Mouse (Mus musculus) neural tube, embryonic 15.5 days (tissue): ENCODE measurements around the gene Ddx25. TPM values are rescaled to one million over a fixed set of nuclear protein-coding genes. Genes with fewer than 3 reads are reported as not detected.

Source experiments
- ATAC-seq: fragments of 200-750 bp; cut with Nextera tagmentation; 2 replicates; pipeline ENCODE4 v1.8.0; 2017; ENCODE audit warnings: mild to moderate bottlenecking, moderate TSS enrichment, moderate library complexity; ENCODE audit not compliant: low FRiP score
- H3K27ac ChIP-seq: fragments of 300-500 bp; sonication (generic); replicated peaks from 2 replicates; pipeline ENCODE4 v1.5.1; 2015; ENCODE audit warnings: mild to moderate bottlenecking, inconsistent platforms
- H3K27me3 ChIP-seq: fragments of 300-500 bp; sonication (generic); replicated peaks from 2 replicates; pipeline ENCODE4 v1.6.1; 2015; ENCODE audit warnings: inconsistent platforms
- H3K36me3 ChIP-seq: fragments of 300-500 bp; sonication (generic); 2 replicates; pipeline ENCODE4 v1.6.1; 2015; ENCODE audit warnings: inconsistent platforms
- H3K4me1 ChIP-seq: fragments of 300-500 bp; sonication (generic); 2 replicates; pipeline ENCODE4 v1.6.1; 2015; ENCODE audit warnings: inconsistent platforms
- H3K4me2 ChIP-seq: fragments of 300-500 bp; sonication (generic); 2 replicates; pipeline ENCODE4 v1.6.1; 2015; ENCODE audit warnings: inconsistent platforms, mild to moderate bottlenecking, moderate library complexity
- H3K4me3 ChIP-seq: fragments of 300-500 bp; sonication (generic); replicated peaks from 2 replicates; pipeline ENCODE4 v1.5.1; 2015; ENCODE audit warnings: mild to moderate bottlenecking, inconsistent platforms
- H3K9ac ChIP-seq: fragments of 300-500 bp; sonication (generic); replicated peaks from 2 replicates; pipeline ENCODE4 v1.6.1; 2015; ENCODE audit warnings: mild to moderate bottlenecking, inconsistent platforms
- H3K9me3 ChIP-seq: fragments of 300-500 bp; sonication (generic); replicated peaks from 2 replicates; pipeline ENCODE4 v1.6.1; 2016; ENCODE audit warnings: inconsistent platforms
- WGBS: fragments of 180-500 bp; shearing (Covaris S2); methylation state at CpG from one replicate; pipeline ENCODE4 v1.1.7; 2015; ENCODE audit warnings: mixed read lengths; 5-methylcytosine and 5-hydroxymethylcytosine counted together
- polyA plus RNA-seq: library from polyadenylated mRNA; unstranded; fragments of >200 nt; fragmentation: Nextera tagmentation; extraction: Ambion mirVana; gene quantifications from 2 replicates; pipeline ENCODE4 v1.2.1, GENCODE M21; 2015

Gene Ddx25
- polyA plus RNA-seq, 1 experiment from 2014 or later: 30.2 TPM

DNA sequence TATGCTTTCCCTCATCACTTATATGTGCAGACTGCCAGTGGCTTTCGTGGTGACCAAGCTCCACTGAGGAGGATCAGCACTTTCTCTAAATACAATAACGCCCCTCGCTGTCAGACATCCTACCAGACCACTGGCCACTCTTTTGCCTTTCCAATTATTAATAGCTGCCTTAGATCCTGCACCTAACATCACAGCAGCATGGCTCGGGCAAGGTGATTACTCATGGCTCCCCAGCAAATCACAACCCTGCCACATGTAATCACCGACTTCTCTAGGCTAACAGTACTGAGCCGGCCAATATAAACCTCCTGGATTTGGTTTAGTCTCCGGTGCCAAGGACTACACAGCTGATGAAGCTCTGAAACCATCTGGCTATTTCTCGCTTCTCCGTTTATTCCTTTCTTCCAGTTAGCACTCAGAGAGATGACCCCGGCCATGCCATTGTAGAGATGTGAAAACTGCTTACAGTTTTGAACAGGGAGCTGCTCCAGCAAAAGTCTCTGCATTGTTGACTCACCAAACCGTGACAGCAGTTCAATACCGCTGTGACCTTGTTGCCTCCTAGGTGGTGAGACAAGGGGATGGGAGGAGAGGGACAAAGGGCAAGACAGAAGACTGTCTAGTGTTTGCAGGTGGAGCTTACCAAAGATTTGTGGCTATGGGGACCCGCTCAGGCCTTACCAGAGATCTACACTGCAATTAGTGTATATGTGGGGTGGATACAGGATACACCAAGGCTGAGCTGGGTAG, 19.2 kb downstream of the Ddx25 start:
- Histone ChIP-seq H3K27ac (no peak overlapping the region), H3K36me3 (peaks cover 20% of the 10 kb centered on the region), H3K27me3 (no peaks in the 10 kb centered on the region), H3K9ac (no peak overlapping the region), H3K4me3 (no peak overlapping the region), H3K9me3 (no peaks in the 10 kb centered on the region), H3K4me2 (no peak overlapping the region), H3K4me1 (no peaks in the 10 kb centered on the region)
- ATAC-seq: no peak
- 76% methylated on average over 13 of the region's 13 CpGs for WGBS

DNA sequence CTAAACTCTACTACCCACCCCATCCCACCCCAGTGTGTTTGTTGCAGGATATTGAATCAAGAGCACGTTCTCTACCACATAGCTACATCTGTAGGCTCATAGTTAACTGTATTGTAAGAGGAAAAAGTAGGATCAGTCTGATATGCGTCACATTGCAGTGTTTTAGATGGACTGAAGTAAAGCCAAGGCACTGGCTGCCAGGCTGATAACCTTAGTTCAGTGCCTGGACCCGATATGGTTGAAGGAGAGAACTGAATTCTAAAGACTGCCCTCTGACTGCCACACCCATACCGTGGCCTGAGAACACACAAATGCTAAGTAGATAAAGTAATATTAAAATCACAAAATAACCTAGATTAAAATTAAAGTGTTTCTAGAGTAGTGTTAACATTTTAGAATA, 22.5 kb downstream of the Ddx25 start:
- H3K9ac ChIP-seq: no peak overlapping the region
- no peak overlapping the region for H3K27ac ChIP-seq
- no peaks in the 10 kb centered on the region for H3K27me3 ChIP-seq
- H3K9me3 ChIP-seq: no peaks in the 10 kb centered on the region
- H3K4me1 ChIP-seq: no peaks in the 10 kb centered on the region
- no peak for ATAC-seq
- WGBS: 79% methylated on average over 4 of the region's 4 CpGs
- 0 out of 2 replicates have a peak, but pooled peaks cover 5% of the 10 kb centered on the region for H3K36me3 ChIP-seq
- no peak overlapping the region for H3K4me3 ChIP-seq
- no peak overlapping the region for H3K4me2 ChIP-seq

DNA sequence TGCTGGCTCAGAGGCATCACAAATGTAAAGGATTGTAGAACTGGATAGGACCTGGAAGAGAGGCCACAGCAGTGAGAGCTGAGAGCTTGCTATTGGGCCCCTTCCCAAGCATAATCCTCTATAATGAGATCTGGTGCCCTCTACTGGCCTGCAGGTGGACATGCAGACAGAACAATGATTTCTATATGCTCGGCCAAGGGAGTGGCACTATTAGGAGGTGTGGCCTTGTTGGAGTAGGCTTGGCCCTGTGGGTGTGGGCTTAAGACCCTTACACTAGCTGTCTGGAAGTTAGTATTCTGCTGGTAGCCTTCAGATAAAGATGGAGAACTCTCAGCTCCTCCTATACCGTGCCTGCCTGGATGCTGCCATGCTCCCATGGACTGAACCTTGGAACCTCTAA, 23.2 kb downstream of the Ddx25 start:
- Histone ChIP-seq H3K36me3 (no peaks in the 10 kb centered on the region), H3K27me3 (no peaks in the 10 kb centered on the region), H3K9ac (no peak overlapping the region), H3K9me3 (no peaks in the 10 kb centered on the region), H3K4me3 (no peak overlapping the region), H3K4me2 (no peak overlapping the region), H3K27ac (no peak overlapping the region), H3K4me1 (no peaks in the 10 kb centered on the region)
- 7% methylated on average over 2 of the region's 2 CpGs for WGBS
- ATAC-seq: peak; percentile 89

DNA sequence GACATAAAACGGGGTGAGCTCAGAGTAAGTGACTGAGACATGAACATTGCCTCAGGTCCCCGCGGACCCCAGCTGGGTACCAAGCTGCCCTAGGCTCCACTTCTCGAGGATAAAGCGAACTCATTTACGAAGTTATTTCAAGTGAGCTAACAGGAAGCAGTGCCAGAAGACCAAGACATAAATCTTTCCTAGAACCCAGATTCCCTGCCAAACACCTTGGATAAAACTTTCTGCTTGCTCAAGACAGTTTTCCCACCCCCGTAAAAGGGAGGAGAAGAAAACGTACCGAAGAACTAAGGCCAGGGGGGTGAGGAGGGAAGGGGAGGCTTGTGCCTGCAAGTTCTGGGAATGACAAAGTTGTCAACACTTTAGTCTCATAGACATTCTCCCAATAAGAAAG, 25.1 kb downstream of the Ddx25 start:
- no peaks in the 10 kb centered on the region for H3K36me3 ChIP-seq
- no peak overlapping the region for H3K4me2 ChIP-seq
- no peak overlapping the region for H3K9ac ChIP-seq
- no peak overlapping the region for H3K27ac ChIP-seq
- no peak for ATAC-seq
- WGBS: 63% methylated on average over 9 of the region's 9 CpGs
- no peak overlapping the region for H3K4me3 ChIP-seq
- peaks cover 8% of the 10 kb centered on the region for H3K4me1 ChIP-seq
- no peaks in the 10 kb centered on the region for H3K27me3 ChIP-seq
- no peaks in the 10 kb centered on the region for H3K9me3 ChIP-seq

DNA sequence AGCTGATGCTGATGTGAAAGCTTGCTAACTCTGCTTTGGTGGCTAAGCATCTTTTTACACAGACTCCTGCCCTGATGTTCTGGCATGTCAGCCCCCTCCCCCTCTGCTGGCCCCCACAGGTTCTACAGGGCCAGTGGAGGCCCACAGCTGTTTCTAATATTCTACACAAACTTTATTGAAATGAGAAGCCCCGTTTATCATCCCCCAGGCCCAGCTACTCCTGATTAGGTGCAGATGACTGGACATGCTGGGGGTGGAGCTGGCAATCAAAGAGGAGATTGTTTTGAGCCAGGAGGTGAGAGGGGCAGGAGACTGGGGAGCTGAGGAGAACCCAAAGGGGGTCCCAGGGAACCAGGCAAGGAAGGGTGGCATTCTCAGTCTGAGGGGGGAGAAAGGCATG, 28.5 kb downstream of the Ddx25 start:
- Histone ChIP-seq H3K36me3 (no peaks in the 10 kb centered on the region), H3K27me3 (no peaks in the 10 kb centered on the region), H3K9ac (no peak overlapping the region), H3K4me1 (peaks cover 8% of the 10 kb centered on the region), H3K9me3 (no peaks in the 10 kb centered on the region), H3K4me3 (no peak overlapping the region), H3K27ac (0 out of 2 replicates have a peak overlapping the region, but pooled peaks have one; percentile 37), H3K4me2 (no peak overlapping the region)
- no peak for ATAC-seq
- WGBS: 19% methylated on average over 1 of the region's 1 CpGs

DNA sequence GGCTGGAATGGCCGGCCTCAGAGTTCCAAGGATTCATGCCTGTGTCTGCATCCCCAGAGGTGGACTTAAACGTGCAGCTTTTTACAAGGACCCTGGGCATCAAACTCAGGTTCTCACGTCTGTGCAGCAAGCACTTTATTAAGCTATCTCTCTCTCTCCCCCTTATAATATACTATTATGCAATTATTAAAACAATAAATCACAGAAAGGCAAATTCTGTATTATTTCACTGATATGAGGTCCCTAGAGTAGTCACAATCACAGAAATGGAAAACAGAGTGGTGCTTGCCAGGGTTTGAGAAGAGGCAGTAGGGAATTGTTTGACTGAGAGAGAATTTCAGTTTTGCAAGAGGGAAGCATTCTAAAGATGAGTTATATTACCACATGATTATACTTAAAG, 29.2 kb downstream of the Ddx25 start:
- Histone ChIP-seq H3K4me1 (peaks cover 10% of the 10 kb centered on the region), H3K4me3 (no peak overlapping the region), H3K27ac (peak overlapping the region; percentile 61), H3K9ac (no peak overlapping the region), H3K9me3 (no peaks in the 10 kb centered on the region), H3K27me3 (no peaks in the 10 kb centered on the region), H3K4me2 (no peak overlapping the region), H3K36me3 (no peaks in the 10 kb centered on the region)
- peak; percentile 85 for ATAC-seq
- WGBS: 51% methylated on average over 3 of the region's 3 CpGs

DNA sequence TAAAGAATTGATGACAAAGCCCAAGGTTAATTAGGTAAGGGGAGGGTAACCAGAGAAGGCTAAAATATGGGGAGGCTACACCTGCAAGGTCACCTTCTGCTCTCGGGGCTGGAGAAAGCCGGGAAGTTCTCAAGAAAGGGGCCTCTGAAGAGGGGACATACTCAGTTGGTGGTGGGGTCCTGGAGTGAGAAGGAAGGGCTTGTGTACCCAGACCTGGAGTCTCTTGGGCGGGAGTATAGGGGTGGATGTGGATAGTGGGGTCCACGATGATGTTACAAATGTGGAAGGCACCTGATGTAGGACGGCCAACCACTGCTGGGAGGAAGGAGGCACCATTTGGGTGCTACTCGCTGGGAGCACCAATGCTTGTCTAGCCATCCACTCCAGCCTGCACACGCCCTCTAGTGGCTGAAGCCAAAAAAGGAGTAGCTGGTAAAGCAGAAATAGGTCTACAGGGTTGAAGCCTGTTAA, 34.4 kb downstream of the Ddx25 start:
- peak; percentile 78 for ATAC-seq
- WGBS: 16% methylated on average over 7 of the region's 7 CpGs
- H3K4me2 ChIP-seq: peak overlapping the region; percentile 20

DNA sequence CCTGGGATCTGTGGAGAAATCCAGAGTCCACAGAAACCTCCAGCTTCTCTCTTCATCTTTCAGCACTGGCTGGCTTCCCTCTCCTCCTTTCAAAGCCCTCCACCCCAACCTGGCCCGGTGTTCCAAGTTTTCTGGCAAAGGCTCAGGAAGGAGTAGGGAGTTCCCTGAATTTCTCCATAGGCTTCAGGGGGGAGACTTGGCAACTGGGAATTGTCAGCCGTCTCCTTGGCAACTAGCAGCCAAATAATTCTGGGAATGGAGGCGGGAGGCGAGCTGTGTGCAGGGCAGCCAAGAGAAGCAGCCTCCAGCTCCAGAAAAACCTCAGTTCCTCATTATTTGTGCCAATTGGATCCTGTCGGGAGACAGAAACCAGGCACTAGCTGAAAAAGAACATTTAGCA, 34.8 kb downstream of the Ddx25 start:
- Histone ChIP-seq H3K4me1 (peaks cover 12% of the 10 kb centered on the region), H3K27me3 (no peaks in the 10 kb centered on the region), H3K4me3 (no peak overlapping the region), H3K27ac (peak overlapping the region; percentile 58), H3K4me2 (peak overlapping the region; percentile 20; the same call in 1 of the 2 replicates), H3K9me3 (no peaks in the 10 kb centered on the region), H3K9ac (no peak overlapping the region), H3K36me3 (no peaks in the 10 kb centered on the region)
- peak; percentile 78 for ATAC-seq
- WGBS: 17% methylated on average over 5 of the region's 5 CpGs

More for the DNA sequence above, 34.4 kb downstream of the Ddx25 start:
- Histone ChIP-seq H3K9ac (no peak overlapping the region), H3K27me3 (no peaks in the 10 kb centered on the region), H3K27ac (peak overlapping the region; percentile 58), H3K36me3 (no peaks in the 10 kb centered on the region), H3K4me3 (no peak overlapping the region), H3K4me1 (peaks cover 14% of the 10 kb centered on the region), H3K9me3 (no peaks in the 10 kb centered on the region)

DNA sequence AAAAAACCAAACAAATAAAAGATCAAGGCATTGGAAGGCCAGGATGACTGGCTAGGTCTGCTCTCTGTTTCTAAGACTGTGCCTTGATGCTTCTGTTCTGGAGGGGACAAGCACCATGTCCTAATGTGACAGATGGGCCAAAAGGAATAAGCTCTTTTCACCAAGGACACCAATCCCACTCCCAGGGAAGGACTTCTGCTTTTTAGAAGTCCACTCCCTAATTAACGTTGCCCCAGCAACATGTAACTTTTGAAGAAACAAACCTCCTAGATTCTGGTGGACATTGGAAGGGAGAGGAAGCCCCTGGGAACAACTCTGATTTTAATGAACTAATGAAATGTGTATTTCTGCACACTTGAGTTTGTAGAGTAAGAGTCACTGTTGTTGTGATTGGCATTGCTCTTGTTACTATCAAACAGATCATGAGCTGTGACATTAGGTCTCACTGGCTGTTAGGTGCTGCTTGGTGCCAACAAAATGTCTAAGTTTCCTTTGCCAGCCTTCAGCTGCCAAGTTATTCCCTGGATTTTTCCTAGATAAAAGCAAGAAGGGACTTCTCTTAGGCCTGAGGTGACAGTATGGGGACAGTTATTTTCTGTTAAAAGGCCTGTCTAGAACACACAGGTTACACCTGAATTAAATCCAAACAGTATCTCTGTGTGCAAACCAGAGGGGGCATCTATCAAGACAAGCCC, 35.4 kb downstream of the Ddx25 start:
- H3K4me1 ChIP-seq: peaks cover 12% of the 10 kb centered on the region
- WGBS: 72% methylated on average over 1 of the region's 1 CpGs
- no peaks in the 10 kb centered on the region for H3K36me3 ChIP-seq
- no peaks in the 10 kb centered on the region for H3K27me3 ChIP-seq
- H3K9ac ChIP-seq: no peak overlapping the region
- H3K4me3 ChIP-seq: no peak overlapping the region
- no peak for ATAC-seq
- peak overlapping the region; percentile 58 for H3K27ac ChIP-seq
- no peaks in the 10 kb centered on the region for H3K9me3 ChIP-seq
- H3K4me2 ChIP-seq: no peak overlapping the region

DNA sequence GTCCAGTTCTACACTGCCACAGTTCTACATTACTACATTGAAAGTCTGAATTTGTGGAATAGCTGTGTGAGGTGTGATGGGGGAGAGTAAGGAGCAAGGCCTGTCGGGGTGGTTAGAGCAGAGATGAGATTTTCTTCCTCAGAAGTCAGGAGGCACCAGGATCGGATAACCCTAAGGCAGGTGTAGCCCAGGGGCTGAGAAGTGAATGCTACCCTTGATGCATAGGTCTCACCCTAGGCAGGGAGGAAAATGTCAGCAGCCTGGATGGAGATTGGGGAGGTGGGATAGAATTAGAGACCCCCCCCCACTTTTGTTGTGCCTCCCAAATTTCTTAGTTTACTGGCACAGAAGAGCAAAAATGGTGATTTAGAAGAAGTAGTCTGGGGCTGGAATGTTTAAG, 36.1 kb downstream of the Ddx25 start:
- Histone ChIP-seq H3K4me2 (no peak overlapping the region), H3K9me3 (no peaks in the 10 kb centered on the region), H3K4me1 (peaks cover 12% of the 10 kb centered on the region), H3K9ac (no peak overlapping the region), H3K27me3 (no peaks in the 10 kb centered on the region), H3K36me3 (no peaks in the 10 kb centered on the region), H3K27ac (no peak overlapping the region), H3K4me3 (no peak overlapping the region)
- WGBS: 84% methylated on average over 2 of the region's 2 CpGs
- no peak for ATAC-seq

DNA sequence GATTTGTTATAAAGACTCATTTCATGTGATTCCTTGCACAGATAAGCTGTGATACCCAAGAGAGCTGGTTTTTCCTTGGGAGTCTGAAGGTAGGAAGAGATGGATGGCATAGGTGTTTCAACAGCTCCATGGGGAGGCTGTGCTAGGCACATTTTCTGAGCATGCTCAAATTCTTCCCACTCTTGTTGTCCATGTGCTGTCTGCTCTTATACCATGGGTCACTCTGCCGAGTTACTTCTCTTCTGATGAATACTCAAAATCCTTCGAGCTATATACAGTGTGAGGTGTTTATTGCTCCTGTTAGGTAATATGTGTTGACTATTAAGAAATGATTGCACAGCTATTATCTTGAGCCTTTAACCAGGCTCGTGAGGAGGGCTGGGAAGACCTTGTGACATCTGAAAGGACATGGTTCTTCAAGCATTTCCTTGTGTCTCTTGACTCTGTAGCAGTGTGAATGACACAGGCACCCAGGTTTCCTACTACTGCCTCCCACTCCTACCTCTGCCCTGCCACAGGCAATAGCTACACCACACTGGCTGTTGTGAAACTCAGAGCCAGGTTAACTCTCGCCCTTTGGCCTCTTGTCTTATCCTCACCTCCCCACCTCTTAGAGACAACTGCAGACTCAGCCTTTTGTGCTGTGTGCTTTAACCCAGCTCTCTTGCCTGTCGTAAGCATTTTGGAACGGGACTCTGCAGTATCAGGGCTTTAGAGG, 37.5 kb downstream of the Ddx25 start:
- peaks cover 12% of the 10 kb centered on the region for H3K4me1 ChIP-seq
- WGBS: 88% methylated on average over 6 of the region's 6 CpGs
- no peaks in the 10 kb centered on the region for H3K36me3 ChIP-seq
- no peaks in the 10 kb centered on the region for H3K27me3 ChIP-seq
- no peak overlapping the region for H3K4me3 ChIP-seq
- no peak overlapping the region for H3K9ac ChIP-seq
- no peaks in the 10 kb centered on the region for H3K9me3 ChIP-seq
- ATAC-seq: no peak
- no peak overlapping the region for H3K4me2 ChIP-seq
- no peak overlapping the region for H3K27ac ChIP-seq
